8 mouse cellular contexts compared by ENCODE assay signal in genomic region chr11:22617204-22617874, GRCm38 (mm10).
A peak's percentile ranks its signal among the peaks of the same experiment; 100 is the strongest.
DNase-seq lines count a peak whose midpoint lies in the region; ATAC-seq lines count a peak whose summit lies in the region.

No protein-coding gene starts in this region.

- ATAC-seq in intestine, embryonic 15.5 days: peak; percentile 91

- H3K27me3 ChIP-seq in intestine, embryonic 15.5 days (replicated peaks): no peaks in the 10 kb centered on the region

- H3K9ac ChIP-seq in intestine, embryonic 15.5 days: peak overlapping the region; percentile 43; the same call in 1 of the 2 replicates

- WGBS in intestine, embryonic 15.5 days: 9% methylated on average over 21 of the region's 21 CpGs

- H3K9me3 ChIP-seq in intestine, embryonic 15.5 days: no peaks in the 10 kb centered on the region

- intact Hi-C loops in left cerebral cortex, postnatal 25 days (cut with DNase I): loop anchor here (1.0 to 5.0 kb wide), 4 partner anchors 55 to 392 kb away; partner anchors contain the start of gene Tmem17

- peak; percentile 78 for DNase-seq in adipocyte (ENCODE audit: low spot score)
- DNase-seq in embryo, embryonic 10 days (ENCODE audit: low spot score): peak; percentile 85
- peak; percentile 80 for DNase-seq in gastrocnemius, postnatal 25 days
- DNase-seq in left cerebral cortex, postnatal 25 days (ENCODE audit: low spot score in 2 of 2): peak; percentile 83
- peak; percentile 82 for DNase-seq in mesoderm, embryonic 11.5 days (ENCODE audit: low read depth, low spot score)
- DNase-seq in right cerebral cortex, postnatal 25 days: peak; percentile 85
- DNase-seq in urinary bladder, postnatal 4 days (ENCODE audit: low spot score in 2 of 2): peak; percentile 82 to 88

- no peaks in the 10 kb centered on the region for H3K36me3 ChIP-seq in intestine, embryonic 15.5 days

- no peak overlapping the region for H3K27ac ChIP-seq in intestine, embryonic 15.5 days

- H3K4me3 ChIP-seq in intestine, embryonic 15.5 days (replicated peaks): peak overlapping the region; percentile 34

- H3K4me2 ChIP-seq in intestine, embryonic 15.5 days (replicated peaks): peak overlapping the region; percentile 73

- no peaks in the 10 kb centered on the region for H3K4me1 ChIP-seq in intestine, embryonic 15.5 days (replicated peaks)
